Mouse (Mus musculus): Measurements from ENCODE around the gene Melk.
A peak's percentile ranks its signal among the peaks of the same experiment; 100 is the strongest.

Melk gene

DNA sequence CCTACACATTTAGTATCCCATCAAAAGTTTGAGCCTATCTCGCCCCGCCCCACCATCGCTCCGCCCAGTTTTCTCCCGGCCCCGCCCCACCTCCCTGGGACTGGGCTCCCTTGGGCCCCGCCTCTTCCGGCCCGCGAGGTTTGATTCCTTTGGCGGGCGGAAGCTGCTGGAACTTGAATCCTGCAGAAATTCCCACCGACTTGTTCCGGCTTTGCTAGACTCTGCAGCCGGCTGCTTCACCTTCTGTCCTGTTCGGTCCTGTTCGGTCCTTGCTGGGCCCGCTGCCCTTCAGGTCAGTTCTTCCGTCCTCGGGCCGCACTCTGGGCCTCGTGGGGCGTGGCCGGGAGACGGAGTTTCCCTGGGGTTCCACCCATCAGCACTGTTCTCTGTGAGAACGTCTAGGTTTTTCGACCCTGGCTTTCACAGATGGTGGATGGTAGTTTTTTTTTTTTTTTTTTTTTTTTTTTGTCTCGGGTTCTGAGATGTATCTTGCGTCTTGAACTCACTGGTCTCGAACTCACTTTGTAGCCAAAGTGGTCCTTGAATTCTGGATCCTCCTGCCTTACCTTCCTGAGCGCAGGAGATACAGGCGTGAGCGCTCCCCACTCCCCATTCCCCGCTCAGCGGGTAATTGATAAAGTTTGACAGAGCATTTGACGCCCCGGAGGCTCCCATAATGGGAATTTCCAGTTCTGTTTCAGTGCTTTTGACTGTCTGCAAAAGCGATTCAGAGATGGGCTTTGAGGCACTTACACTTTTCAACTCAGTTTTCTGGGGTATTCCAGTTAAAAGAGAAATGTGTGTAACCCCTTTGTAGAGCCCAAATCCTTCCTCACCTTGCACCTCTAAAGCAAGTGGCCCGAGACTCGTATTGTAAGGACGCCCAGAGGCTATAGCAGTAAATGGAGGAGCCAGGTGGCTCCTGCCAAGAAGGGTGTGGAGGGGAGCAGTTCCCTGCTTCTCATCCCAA, at the start of gene Melk:
Gene Melk (plus strand): TSS at position 96 of the 970 bp plus-strand sequence.
- DNase-seq (ENCODE audit: low spot score), result peak; percentile 94

- no peak for DNase-seq (ENCODE audit: low spot score)
Measured at GRCm38 (mm10) chr4:44251521-44251920, 49.2 kb upstream of the Melk start.

- peak; percentile 43 for DNase-seq (ENCODE audit: low spot score)
Measured at GRCm38 (mm10) chr4:44251966-44252916, 48.4 kb upstream of the Melk start.

GRCm38 (mm10) chr4:44253191-44253590, 47.5 kb upstream of the Melk start:
- peak; percentile 17 for DNase-seq (ENCODE audit: low spot score)

DNA sequence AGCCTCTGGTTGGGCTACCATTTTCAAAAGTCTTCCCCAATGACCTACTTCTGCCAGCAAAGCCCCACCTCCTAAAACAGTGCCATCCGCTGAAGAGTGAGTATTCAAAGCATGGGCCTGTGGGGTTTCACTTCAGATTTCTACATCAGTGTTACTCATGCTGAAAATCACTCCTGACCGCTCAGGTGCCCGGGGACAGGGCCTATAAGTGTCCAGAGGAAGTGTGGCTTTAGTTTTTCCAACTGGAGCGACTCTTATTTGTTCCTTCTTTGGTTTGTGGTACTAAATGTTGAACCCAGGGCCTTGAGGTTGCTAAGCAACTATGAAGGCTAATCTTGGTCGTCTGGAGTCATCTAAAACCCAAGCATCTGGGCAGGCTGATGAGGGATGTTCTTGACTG, 46.1 kb upstream of the Melk start:
- DNase-seq (ENCODE audit: low spot score), result no peak

DNA sequence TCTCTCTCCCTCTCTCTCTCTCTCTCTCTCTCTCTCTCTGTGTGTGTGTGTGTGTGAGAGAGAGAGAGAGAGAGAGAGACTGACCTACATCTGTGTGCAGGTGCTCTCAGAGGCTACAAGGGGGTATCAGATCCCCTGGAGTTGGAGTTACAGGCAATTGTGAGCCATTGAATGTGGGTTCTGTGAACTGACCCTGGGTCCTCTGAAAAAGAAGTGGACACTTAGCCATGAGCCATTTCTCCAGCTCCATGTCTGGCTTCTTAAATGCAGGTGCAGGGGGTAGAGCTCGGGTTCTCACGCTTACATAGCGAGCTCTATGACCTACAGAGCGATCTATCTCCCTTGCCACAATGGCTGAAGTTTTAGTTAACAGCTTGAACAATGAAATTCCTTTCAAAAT, 41.5 kb upstream of the Melk start:
- no peak for DNase-seq (ENCODE audit: low spot score)

GRCm38 (mm10) chr4:44260244-44260643, 40.4 kb upstream of the Melk start:
- peak; percentile 81 for DNase-seq (ENCODE audit: low spot score)

GRCm38 (mm10) chr4:44265500-44265899, 35.2 kb upstream of the Melk start:
- DNase-seq (ENCODE audit: low spot score), result no peak

- no peak for DNase-seq (ENCODE audit: low spot score)
Measured at GRCm38 (mm10) chr4:44267437-44267836, 33.2 kb upstream of the Melk start.

GRCm38 (mm10) chr4:44269376-44269817, 31.3 kb upstream of the Melk start:
- DNase-seq (ENCODE audit: low spot score), result no peak

DNA sequence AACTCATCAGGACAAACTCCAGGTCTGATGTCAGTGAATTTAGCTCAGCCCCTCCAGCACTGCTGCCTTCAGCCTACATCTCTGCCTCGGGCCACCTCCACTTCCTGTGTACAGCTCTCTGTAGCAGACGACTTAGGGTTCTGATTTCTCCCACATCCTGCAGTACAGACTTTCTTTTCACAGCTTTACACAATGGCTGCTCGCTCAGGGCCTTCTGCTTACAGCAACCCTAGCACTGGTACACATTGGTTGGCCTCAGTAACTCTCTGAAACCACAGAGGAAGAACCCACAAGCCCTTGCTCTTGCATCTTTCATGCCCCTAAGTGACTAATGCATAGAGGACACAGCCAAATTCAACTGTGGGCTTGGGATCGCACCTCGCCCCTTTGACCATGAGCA, 29.5 kb upstream of the Melk start:
- no peak for DNase-seq (ENCODE audit: low spot score)

- DNase-seq (ENCODE audit: low spot score), result no peak
Measured at GRCm38 (mm10) chr4:44281597-44282265, 18.9 kb upstream of the Melk start.

GRCm38 (mm10) chr4:44292534-44292933, 8.1 kb upstream of the Melk start:
- DNase-seq (ENCODE audit: low spot score), result peak; percentile 84

GRCm38 (mm10) chr4:44295837-44296236, 4.8 kb upstream of the Melk start:
- no peak for DNase-seq (ENCODE audit: low spot score)

DNA sequence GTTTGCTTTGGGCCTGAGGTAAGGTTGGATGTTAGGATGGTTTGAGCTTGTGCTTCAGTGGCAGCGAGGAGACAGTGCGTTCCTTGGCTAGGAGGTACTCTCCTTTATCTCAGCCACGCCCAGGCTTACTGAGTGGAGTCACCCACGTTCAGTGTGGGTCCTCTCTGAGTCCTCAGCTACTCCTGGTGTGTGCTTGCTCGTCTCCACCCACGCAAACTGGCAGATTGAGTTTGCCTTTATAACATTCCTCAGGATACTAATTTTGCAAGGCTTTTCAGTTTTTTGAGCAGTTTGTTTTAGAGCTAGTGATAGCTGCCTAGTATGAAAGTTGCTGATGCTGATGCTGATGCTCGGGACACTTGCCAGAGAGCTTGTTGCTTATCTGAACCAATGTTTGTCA, 5.9 kb downstream of the Melk start:
- no peak for DNase-seq (ENCODE audit: low spot score)

- DNase-seq (ENCODE audit: low spot score), result peak; percentile 5
Measured at GRCm38 (mm10) chr4:44310429-44310828, 9.8 kb downstream of the Melk start.

DNA sequence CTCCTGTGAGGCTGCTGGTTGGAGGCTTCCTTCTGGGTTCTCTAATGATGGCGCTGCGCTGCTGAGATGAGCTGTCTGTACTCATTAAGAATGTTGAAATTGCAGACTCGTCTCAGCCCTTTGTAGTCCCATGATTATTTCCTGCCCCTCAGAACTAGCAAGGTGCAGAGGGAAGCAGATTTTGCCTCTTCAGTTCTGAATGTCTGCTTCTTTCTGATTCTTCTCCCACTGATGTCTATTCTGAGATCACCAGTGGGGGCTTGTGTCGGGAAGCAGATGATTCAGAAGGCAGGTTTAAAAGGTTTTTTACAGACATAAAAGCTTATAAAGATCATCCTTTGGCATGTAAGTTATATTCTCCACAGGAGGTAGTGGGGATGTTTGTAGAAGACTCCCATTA, 10.2 kb downstream of the Melk start:
- no peak for DNase-seq (ENCODE audit: low spot score)

DNA sequence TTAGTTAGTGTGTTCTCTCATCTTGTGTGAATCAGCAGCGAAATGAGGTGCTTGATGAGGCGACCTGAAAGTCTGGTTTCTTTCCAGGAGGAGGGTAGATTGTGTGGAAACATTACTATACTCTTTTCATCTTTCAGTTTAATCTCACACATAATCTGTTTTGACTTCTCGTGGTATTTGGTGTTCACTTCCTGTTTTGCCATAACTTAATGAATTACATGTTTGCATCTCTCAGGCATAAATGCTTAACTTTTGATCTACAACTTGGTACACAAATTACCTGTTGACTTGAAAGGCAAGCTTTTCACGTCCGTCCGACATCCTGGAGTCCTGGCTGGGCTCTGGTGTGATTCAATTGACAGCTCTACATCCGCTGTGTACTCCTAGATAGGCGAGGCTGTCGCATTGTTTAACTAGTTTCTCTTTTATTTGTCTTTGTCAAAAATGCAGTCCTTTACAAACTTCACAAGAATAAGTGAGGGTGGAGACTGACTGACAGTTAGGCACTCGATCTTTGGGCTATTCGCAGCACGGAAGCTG, 15.7 kb downstream of the Melk start:
- no peak for DNase-seq (ENCODE audit: low spot score)

DNA sequence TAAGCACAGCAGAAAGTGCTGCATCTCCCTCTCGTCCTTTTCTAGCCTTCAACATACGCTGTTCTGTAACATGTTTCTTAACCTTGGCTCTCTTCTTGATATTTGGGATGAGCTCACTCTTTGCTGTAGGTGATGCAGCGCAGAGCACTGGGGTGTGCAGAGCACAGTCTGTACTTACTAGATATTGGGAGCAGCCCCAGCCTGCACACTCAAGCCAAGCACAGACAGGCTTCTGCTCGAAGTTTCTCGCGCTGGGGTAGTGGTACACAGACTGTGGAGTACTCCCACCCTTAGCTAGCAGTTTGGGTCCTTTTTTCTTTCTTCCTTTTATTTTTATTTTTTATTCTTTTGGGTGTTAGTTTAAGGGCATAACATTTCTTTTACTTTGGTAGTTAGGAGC, 19.8 kb downstream of the Melk start:
- DNase-seq (ENCODE audit: low spot score), result no peak

- DNase-seq (ENCODE audit: low spot score), result no peak
Measured at GRCm38 (mm10) chr4:44322124-44322523, 21.4 kb downstream of the Melk start.

- peak; percentile 76 for DNase-seq (ENCODE audit: low spot score)
Measured at GRCm38 (mm10) chr4:44325453-44325852, 24.8 kb downstream of the Melk start.

GRCm38 (mm10) chr4:44326721-44327120, 26.0 kb downstream of the Melk start:
- no peak for DNase-seq (ENCODE audit: low spot score)
